Mouse (Mus musculus) midbrain, embryonic 16.5 days (tissue): ENCODE data around the gene Tyro3. TPM values are rescaled to one million over a fixed set of nuclear protein-coding genes. Genes with fewer than 3 reads are reported as not detected.

Experiments used
- ATAC-seq: fragments of 200-750 bp; cut with Nextera tagmentation; 2 replicates; pipeline ENCODE4 v1.8.0; 2017; ENCODE audit warnings: moderate TSS enrichment
- H3K27ac ChIP-seq: fragments of 300-500 bp; sonication (generic); 2 replicates; pipeline ENCODE4 v1.5.1; 2014; ENCODE audit warnings: mild to moderate bottlenecking, low read length, mixed read lengths
- H3K27me3 ChIP-seq: fragments of 300-500 bp; sonication (generic); 2 replicates; pipeline ENCODE4 v1.6.1; 2014; ENCODE audit warnings: low read depth, low read length, mixed read lengths; ENCODE audit not compliant: control insufficient read depth, insufficient read depth
- H3K36me3 ChIP-seq: fragments of 300-500 bp; sonication (generic); 2 replicates; pipeline ENCODE4 v1.6.1; 2014; ENCODE audit warnings: mild to moderate bottlenecking, low read length, moderate library complexity, mixed read lengths; ENCODE audit not compliant: control insufficient read depth, insufficient read depth
- H3K4me1 ChIP-seq: fragments of 300-500 bp; sonication (generic); 2 replicates; pipeline ENCODE4 v1.6.1; 2014; ENCODE audit warnings: mild to moderate bottlenecking, low read length, mixed read lengths; ENCODE audit not compliant: control insufficient read depth, insufficient read depth
- H3K4me2 ChIP-seq: fragments of 300-500 bp; sonication (generic); 2 replicates; pipeline ENCODE4 v1.6.1; 2014; ENCODE audit warnings: mild to moderate bottlenecking, low read length, mixed read lengths
- H3K4me3 ChIP-seq: fragments of 300-500 bp; sonication (generic); 2 replicates; pipeline ENCODE4 v1.5.1; 2014; ENCODE audit warnings: low read depth, mild to moderate bottlenecking, low read length, moderate library complexity, mixed read lengths
- H3K9ac ChIP-seq: fragments of 300-500 bp; sonication (generic); 2 replicates; pipeline ENCODE4 v1.6.1; 2014; ENCODE audit warnings: low read depth, low read length, mixed read lengths
- H3K9me3 ChIP-seq: fragments of 300-500 bp; sonication (generic); replicated peaks from 2 replicates; pipeline ENCODE4 v1.6.1; 2014; ENCODE audit warnings: mild to moderate bottlenecking, low read length, mixed read lengths; ENCODE audit not compliant: control insufficient read depth, poor library complexity, severe bottlenecking
- WGBS: fragments of 180-500 bp; shearing (Covaris S2); extraction: QIAGEN DNeasy Blood & Tissue Kit; methylation state at CpG from one replicate; pipeline ENCODE4 v1.1.7; 2014; 5-methylcytosine and 5-hydroxymethylcytosine counted together
- polyA plus RNA-seq: library from polyadenylated mRNA; unstranded; fragments of >200 nt; fragmentation: Nextera tagmentation; extraction: Ambion mirVana; gene quantifications from 2 replicates; pipeline ENCODE4 v1.2.1, GENCODE M21; 2015

Gene Tyro3
- polyA plus RNA-seq, 1 experiment from 2014 or later = 24.4 TPM

DNA sequence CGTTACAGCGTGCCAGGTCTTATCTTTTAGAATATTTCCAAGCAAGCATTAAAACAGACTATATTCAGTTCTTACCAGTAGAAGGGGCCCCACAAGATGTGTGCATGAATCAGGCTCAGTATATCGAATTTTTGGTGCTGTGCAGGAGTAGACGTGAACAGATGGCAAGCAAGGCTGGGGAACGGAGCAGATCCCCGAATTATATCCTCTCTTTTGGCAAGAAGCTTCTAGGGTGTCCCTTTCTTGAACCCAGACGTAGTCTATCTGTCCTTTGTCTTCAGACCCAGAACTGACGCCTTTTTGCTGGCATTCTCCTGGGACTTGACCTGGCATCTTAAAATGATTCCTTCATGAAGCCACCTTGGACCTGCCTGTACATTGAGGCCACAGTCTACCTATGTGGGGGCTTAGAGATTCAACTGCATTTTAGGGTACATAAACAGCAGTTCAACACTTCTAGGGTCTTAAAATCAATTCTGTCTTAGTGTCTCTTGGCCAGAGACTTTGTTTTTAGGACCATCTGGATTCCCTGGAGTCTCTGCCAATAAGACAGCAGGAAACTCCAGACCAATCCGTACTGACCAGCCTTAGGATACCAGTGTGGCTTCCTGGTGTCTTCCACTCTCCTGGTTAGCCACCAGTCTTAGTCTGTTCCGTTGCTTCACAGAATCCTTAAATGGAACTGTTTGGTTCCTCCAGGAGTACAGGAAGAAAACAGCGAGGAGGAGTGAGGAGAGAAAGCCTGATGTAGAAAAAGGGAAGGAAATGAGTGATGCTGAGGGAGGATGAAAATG lies 41.0 kb downstream of the Tyro3 start:
- no peak overlapping the region for H3K4me2 ChIP-seq
- no peaks in the 10 kb centered on the region for H3K27me3 ChIP-seq
- no peak overlapping the region for H3K9ac ChIP-seq
- H3K36me3 ChIP-seq = no peaks in the 10 kb centered on the region
- 80% methylated on average over 11 of the region's 11 CpGs for WGBS
- H3K9me3 ChIP-seq = no peaks in the 10 kb centered on the region
- H3K4me3 ChIP-seq = no peak overlapping the region
- no peak overlapping the region for H3K27ac ChIP-seq
- H3K4me1 ChIP-seq = no peaks in the 10 kb centered on the region
- no peak for ATAC-seq

DNA sequence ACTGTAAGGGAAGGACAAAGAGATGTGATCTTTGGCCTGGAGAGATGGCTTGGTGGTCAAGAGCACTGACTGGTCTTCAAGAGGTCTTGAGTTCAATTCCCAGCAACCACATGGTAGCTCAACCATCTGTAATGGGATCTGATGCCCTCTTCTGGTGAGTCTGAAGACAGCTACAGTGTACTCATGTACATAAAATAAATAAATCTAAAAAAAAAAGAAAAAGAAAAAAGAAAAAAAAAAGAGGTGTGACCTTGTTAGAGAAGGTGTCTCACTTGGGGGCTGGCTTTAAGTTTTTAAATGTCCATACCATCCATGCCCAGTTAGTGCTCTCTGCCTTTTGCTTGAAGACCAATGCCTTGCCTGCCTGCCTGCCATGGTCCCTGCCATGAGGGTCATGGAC lies 42.5 kb downstream of the Tyro3 start:
- Histone ChIP-seq H3K27ac (no peak overlapping the region), H3K9me3 (no peaks in the 10 kb centered on the region), H3K9ac (no peak overlapping the region), H3K36me3 (no peaks in the 10 kb centered on the region), H3K4me2 (no peak overlapping the region), H3K4me3 (no peak overlapping the region), H3K27me3 (no peaks in the 10 kb centered on the region), H3K4me1 (no peaks in the 10 kb centered on the region)
- ATAC-seq = no peak

DNA sequence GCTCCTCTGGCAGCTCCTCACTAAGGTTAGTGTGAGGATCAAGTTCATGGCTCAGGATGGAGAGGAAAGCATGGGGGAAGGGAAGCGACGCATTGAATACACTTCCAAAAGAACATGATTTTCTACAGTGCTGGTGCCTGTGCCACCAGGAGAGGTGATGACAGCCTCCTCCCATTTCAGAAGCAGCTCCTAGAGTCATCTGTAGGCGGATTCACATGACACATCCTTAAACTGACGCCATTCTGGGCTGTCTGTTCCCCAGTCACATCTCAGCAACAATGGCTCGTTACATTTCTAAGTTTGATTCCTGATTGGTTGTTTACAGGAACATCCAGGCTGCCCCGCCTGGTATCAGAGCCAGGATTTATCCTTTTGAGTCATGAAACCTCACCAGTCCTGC lies 44.5 kb downstream of the Tyro3 start:
- WGBS = 70% methylated on average over 6 of the region's 6 CpGs
- no peak overlapping the region for H3K27ac ChIP-seq
- H3K9me3 ChIP-seq = no peaks in the 10 kb centered on the region
- no peaks in the 10 kb centered on the region for H3K27me3 ChIP-seq
- no peak for ATAC-seq
- H3K4me1 ChIP-seq = no peaks in the 10 kb centered on the region
- H3K4me2 ChIP-seq = no peak overlapping the region
- H3K4me3 ChIP-seq = no peak overlapping the region
- H3K9ac ChIP-seq = no peak overlapping the region
- H3K36me3 ChIP-seq = no peaks in the 10 kb centered on the region

DNA sequence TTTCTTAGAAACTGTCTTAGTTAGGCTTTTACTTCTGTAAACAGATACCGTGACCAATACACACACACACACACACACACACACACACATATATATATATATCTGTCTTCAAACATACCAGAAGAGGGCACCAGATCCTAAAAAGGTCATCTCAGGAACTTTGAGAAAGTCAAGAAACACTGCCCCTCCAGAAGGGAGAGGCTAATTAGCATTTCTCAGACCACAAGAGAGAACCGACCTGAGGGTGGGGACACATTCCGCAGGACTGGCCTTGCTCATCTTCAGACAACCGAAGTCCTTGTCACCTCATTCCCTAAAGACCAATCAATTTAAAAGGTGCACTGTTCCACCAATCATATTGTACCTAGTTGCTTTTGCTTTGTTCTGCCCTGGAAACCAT lies 46.0 kb downstream of the Tyro3 start:
- ATAC-seq = no peak
- no peak overlapping the region for H3K4me3 ChIP-seq
- no peaks in the 10 kb centered on the region for H3K4me1 ChIP-seq
- 93% methylated on average over 4 of the region's 4 CpGs for WGBS
- no peaks in the 10 kb centered on the region for H3K36me3 ChIP-seq
- no peaks in the 10 kb centered on the region for H3K9me3 ChIP-seq
- no peaks in the 10 kb centered on the region for H3K27me3 ChIP-seq
- H3K4me2 ChIP-seq = no peak overlapping the region
- no peak overlapping the region for H3K9ac ChIP-seq
- no peak overlapping the region for H3K27ac ChIP-seq

DNA sequence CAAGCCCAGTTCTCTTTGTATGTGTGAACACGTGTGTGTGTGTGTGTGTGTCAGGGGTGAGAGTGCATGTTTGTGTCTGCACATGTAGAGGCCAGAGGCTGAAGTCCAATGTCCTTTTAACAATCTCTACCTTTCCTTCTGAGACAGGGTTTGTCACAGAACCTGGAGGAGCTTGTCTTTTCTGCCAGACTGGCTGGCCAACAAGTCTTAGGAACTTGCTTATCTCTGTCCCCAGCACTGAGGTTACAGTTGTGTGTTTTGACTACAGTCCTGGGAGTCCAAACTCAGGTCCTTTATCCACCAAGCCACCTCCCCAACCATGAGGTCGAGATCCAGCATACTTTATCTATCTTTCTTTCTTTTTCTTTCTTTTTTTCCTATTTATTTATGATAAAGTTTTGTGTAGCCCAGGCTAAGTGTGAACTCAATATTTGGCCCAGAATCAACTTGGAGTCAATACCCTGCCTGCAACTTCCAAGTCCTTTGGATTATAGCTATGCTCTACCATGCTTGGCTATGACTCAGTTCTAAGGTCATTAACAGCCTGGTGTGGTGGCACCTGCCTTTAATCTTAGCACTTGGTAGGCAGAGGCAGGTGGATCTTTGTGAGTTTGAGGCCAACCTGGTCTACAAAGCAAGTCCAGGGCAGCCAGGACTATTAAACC lies 48.5 kb downstream of the Tyro3 start:
- Histone ChIP-seq H3K27me3 (no peaks in the 10 kb centered on the region), H3K4me2 (no peak overlapping the region), H3K36me3 (no peaks in the 10 kb centered on the region), H3K9ac (no peak overlapping the region), H3K27ac (no peak overlapping the region), H3K4me3 (no peak overlapping the region), H3K9me3 (no peaks in the 10 kb centered on the region), H3K4me1 (no peaks in the 10 kb centered on the region)
- 67% methylated on average over 2 of the region's 2 CpGs for WGBS
- ATAC-seq = no peak

DNA sequence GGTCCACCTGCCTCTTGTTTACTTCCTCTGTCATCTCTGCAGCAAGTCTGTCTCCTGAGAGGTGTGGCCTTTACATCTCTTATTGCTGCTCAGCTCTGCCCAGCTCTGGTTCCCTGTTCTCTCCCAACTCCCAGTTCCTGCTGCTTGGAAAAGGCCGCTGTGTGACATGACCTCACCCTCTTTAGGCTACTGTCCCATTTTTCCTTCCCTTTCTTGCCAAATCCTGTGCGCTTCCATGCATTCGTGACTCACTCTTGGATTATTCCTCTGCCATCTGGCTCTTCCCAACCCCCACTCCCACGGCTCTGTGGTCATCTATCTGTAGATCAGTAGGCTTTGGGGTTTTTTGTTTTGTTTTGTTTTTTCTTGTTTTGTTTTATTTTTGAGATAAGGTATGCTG lies 49.4 kb downstream of the Tyro3 start:
- Histone ChIP-seq H3K9ac (no peak overlapping the region), H3K36me3 (no peaks in the 10 kb centered on the region), H3K4me1 (no peaks in the 10 kb centered on the region), H3K9me3 (no peaks in the 10 kb centered on the region), H3K4me3 (no peak overlapping the region), H3K4me2 (no peak overlapping the region), H3K27ac (no peak overlapping the region), H3K27me3 (no peaks in the 10 kb centered on the region)
- no peak for ATAC-seq
- WGBS = 75% methylated on average over 4 of the region's 4 CpGs

DNA sequence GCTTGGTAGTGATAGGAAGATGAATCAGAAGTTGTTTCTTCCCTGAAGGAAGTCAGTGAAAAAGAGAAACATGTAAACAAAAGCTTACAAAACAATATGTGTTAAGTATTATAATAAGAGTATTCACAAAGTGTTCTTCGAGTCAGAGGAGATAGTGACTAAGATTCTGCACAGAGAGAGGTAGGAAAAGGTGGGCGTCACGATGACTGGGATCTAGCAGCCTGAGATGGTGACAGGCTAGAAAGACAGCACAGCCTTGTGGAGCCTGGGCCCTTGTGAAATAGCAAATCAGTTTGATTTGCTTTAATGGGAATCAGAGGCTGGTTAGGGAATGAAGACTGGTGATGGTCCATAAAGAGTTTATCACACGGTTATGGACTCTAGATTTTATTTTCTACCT lies 56.3 kb downstream of the Tyro3 start:
- H3K9ac ChIP-seq = no peak overlapping the region
- H3K4me3 ChIP-seq = no peak overlapping the region
- WGBS = 91% methylated on average over 4 of the region's 4 CpGs
- H3K36me3 ChIP-seq = no peaks in the 10 kb centered on the region
- no peak overlapping the region for H3K4me2 ChIP-seq
- H3K27me3 ChIP-seq = no peaks in the 10 kb centered on the region
- ATAC-seq = no peak
- no peaks in the 10 kb centered on the region for H3K9me3 ChIP-seq
- H3K27ac ChIP-seq = no peak overlapping the region
- no peaks in the 10 kb centered on the region for H3K4me1 ChIP-seq

DNA sequence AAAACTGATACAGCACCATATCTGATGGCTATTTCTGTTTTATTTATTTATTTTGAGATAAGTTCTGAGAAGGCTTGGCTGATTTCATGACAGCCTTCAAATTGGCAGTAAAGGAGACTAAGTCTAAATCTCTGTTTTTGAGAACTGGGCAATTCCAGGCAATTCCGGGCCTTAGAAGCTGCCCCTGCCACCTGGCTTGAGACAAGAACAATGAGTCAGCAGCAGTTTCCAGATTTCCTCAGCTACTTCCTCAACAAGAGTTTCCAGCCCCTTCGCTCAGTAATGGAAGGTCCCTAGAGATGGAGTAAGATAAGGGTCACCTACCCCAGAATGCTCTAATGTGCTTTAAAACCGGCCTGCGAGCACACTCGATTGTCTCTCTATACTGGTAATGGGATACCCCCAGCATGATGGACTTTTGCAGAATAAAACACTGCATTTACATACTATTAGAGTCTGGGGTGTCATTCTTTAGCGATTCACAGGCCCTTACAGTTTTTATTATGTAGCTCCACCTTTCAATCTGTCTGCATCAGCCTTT lies 57.8 kb downstream of the Tyro3 start:
- H3K36me3 ChIP-seq = no peaks in the 10 kb centered on the region
- H3K27me3 ChIP-seq = no peaks in the 10 kb centered on the region
- WGBS = 65% methylated on average over 6 of the region's 6 CpGs
- no peak for ATAC-seq
- H3K9me3 ChIP-seq = no peaks in the 10 kb centered on the region
- H3K27ac ChIP-seq = no peak overlapping the region
- no peaks in the 10 kb centered on the region for H3K4me1 ChIP-seq
- no peak overlapping the region for H3K4me2 ChIP-seq
- H3K9ac ChIP-seq = no peak overlapping the region
- H3K4me3 ChIP-seq = no peak overlapping the region

DNA sequence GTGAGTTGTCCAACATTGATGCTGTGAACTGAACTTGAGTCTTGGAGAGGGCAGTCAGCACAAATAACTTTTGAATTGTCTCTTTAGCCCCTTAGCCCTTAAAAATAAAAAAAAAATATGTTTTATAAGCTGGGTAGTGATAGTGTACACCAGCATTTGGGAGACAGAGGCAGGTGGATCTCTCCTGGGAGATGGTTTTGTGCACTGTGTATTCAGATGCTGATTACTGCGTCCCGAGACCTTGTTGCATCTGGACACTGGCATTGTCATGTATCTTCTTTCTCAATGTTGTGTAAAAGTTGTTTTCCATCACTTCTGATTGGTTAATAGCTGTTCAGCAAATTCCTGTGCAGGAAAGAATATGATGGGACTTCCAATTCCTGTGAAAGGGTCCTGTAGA lies 59.8 kb downstream of the Tyro3 start:
- no peak overlapping the region for H3K9ac ChIP-seq
- H3K27me3 ChIP-seq = no peaks in the 10 kb centered on the region
- H3K27ac ChIP-seq = no peak overlapping the region
- H3K4me3 ChIP-seq = no peak overlapping the region
- no peaks in the 10 kb centered on the region for H3K9me3 ChIP-seq
- ATAC-seq = no peak
- no peak overlapping the region for H3K4me2 ChIP-seq
- no peaks in the 10 kb centered on the region for H3K36me3 ChIP-seq
- 90% methylated on average over 2 of the region's 2 CpGs for WGBS
- no peaks in the 10 kb centered on the region for H3K4me1 ChIP-seq
